Mouse (Mus musculus) olfactory bulb, adult 2 months (tissue): ENCODE results near the gene Gab3. TPM values are rescaled to one million over a fixed set of nuclear protein-coding genes. Genes with fewer than 3 reads are reported as not detected.

Source experiments
- H3K27ac ChIP-seq: fragments of 200-500 bp; 2 replicates; pipeline ENCODE4 v1.5.1; 2012; ENCODE audit warnings: low read depth, low read length; ENCODE audit not compliant: insufficient read depth
- H3K4me1 ChIP-seq: fragments of 200-500 bp; 2 replicates; pipeline ENCODE4 v1.6.1; 2012; ENCODE audit warnings: low read length; ENCODE audit not compliant: control insufficient read depth, insufficient read depth
- H3K4me3 ChIP-seq: fragments of 200-500 bp; 2 replicates; pipeline ENCODE4 v1.5.1; 2012; ENCODE audit warnings: mild to moderate bottlenecking, low read depth, low read length, moderate library complexity; ENCODE audit not compliant: insufficient read depth
- CTCF ChIP-seq: fragments of 200-500 bp; IDR thresholded peaks from 2 replicates; pipeline ENCODE4 v1.5.1; 2012; ENCODE audit warnings: low read depth, mild to moderate bottlenecking, low read length, moderate library complexity; ENCODE audit not compliant: insufficient read depth
- POLR2A ChIP-seq: fragments of 200-500 bp; IDR thresholded peaks from 2 replicates; pipeline ENCODE4 v1.6.1; 2012; ENCODE audit warnings: mild to moderate bottlenecking, low read depth, low read length, moderate library complexity; ENCODE audit not compliant: insufficient read depth
- WGBS: fragments of 180-500 bp; shearing (Covaris S2); methylation state at CpG from one replicate; pipeline ENCODE4 v1.1.7; 2018; 5-methylcytosine and 5-hydroxymethylcytosine counted together
- polyA plus RNA-seq: library from polyadenylated mRNA; stranded (reverse); fragments of >200 nt; gene quantifications from 2 replicates; pipeline ENCODE4 v1.2.4, GENCODE M21; 2012; ENCODE audit warnings: low replicate concordance; ENCODE audit not compliant: missing spikeins, insufficient read depth, insufficient read length

The Gab3 gene
- polyA plus RNA-seq, 1 experiment: not detected

- no peaks in the 10 kb centered on the region for H3K4me1 ChIP-seq
- H3K27ac ChIP-seq: 0 out of 2 replicates have a peak overlapping the region, but pooled peaks have one; percentile 54
- TF ChIP-seq CTCF (no peak), POLR2A (no peak)
- H3K4me3 ChIP-seq: peak overlapping the region; percentile 72
- 17% methylated on average over 23 of the region's 23 CpGs for WGBS
Measured at GRCm38 (mm10) chrX:75096163-75096770, 11.0 kb upstream of the Gab3 start.

DNA sequence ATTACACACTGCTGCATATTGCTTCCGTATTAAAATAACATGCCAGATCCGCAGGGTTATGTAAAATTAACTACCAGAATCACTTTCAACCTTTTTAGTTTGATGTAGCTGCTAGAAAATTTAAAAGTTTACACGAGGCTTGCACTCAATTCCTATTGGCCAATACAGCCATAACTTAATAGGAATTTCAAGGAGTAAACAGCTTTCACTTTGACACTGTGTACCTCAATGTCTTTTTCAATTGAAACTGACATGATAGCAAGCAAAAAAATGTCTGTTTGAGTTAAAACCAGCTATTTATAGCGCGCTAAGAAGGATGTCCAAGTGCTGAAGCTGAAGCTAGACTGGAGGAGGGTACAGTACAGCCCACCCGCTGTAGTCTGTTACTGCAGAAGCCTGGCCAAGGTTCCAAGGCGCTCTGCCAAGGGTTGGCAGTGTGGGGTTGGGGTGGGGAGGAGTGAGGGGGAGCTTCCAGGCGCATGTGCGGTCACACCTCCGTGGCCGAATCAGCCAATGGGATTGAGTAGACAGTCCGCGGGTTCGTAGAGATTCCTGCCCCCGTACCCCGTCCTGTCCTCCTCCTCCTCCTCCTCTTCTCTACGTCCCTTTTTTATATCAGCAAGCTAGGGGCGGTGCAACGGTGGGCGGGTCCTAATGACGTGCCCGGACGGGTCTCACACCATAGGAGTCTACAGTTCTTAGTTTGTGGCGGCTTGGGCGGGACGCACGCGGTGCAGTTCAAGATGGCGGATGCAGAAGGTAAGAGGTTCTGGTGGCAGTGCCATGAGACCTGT is 10.3 kb upstream of the Gab3 start, which contains the start of gene Dkc1:
TSS of gene Dkc1 (plus strand) at position 486 of the 794 bp plus-strand sequence.
- H3K4me3 ChIP-seq: peak within 1 kb of the TSS; percentile 72
- H3K4me1 ChIP-seq: no peaks in the 10 kb centered on the region
- WGBS: 21% methylated on average over 29 of the region's 29 CpGs
- TF ChIP-seq POLR2A (0 out of 2 replicates have a peak, but pooled peaks have one; percentile 23), CTCF (no peak)
- H3K27ac ChIP-seq: peak within 1 kb of the TSS; percentile 54; the same call in 1 of the 2 replicates

GRCm38 (mm10) chrX:75085654-75086053 is 396 bp upstream of the Gab3 start:
- no peak overlapping the region for H3K27ac ChIP-seq
- WGBS: 11% methylated on average over 1 of the region's 1 CpGs
- peaks cover 3% of the 10 kb centered on the region; the same call in 1 of the 2 replicates for H3K4me1 ChIP-seq
- H3K4me3 ChIP-seq: no peak overlapping the region
- TF ChIP-seq POLR2A: no peak
- no peak for TF ChIP-seq CTCF

DNA sequence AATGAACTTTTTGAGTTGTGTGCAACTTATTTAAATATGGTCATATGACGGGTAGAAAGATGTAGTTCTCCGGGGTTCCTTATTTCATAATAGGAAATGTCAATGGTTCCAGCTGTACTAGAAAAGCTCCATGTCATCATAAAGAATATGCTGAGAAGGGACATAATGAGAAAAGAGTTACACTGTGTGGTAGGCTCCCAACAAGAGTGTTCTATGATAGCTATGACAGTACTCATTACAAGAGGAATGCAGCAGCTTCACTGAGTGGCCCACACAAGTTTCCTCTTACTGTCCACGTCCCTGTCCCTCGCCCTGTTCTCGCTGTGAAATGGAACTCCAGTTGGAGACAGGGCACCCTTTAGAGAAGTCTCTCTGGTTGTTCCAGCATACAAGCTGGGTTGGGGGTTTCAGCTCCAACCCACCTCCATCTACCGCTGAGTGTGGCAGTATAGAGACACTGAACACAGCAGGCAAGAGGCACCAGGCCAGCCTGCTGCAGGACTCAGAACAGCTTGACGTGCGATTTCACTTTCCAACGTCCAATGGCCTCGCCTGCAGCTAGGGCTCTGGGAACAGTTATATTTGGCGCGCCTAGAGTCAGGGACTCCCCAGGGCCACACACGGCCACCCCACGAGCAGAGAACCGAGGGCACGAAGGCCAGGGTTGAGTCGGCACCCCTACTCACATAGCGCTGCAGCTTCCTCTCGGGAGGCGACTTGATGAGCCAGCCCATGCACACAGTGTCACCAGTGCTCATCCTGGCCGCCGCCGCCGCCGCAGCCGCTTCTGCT is 1.1 kb downstream of the Gab3 start:
- H3K27ac ChIP-seq: peak overlapping the region; percentile 33; the same call in 1 of the 2 replicates
- TF ChIP-seq CTCF (no peak), POLR2A (no peak)

DNA sequence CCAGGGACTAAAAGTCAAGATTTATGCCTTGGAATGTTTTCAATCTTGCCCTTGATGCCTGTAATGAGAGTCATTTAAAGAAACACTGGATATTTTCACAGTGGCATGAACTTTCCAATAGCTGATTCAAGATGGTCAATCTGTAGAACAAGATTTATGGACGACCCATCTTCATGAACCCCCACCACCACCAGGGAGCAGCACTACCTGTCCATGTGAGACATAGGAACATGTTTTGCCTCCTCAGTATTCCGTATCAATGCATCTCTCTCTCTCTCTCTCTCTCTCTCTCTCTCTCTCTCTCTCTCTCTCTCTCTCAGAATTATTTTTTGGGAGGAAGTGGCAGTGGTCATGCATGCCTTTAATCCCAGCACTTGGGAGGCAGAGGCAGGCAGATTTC is 2.9 kb downstream of the Gab3 start:
- peaks cover 3% of the 10 kb centered on the region; the same call in 1 of the 2 replicates for H3K4me1 ChIP-seq
- TF ChIP-seq POLR2A: no peak
- TF ChIP-seq CTCF: no peak
- WGBS: 78% methylated on average over 2 of the region's 2 CpGs
- H3K4me3 ChIP-seq: no peak overlapping the region
- no peak overlapping the region for H3K27ac ChIP-seq

More for the DNA sequence above, 1.1 kb downstream of the Gab3 start:
- WGBS: 25% methylated on average over 26 of the region's 26 CpGs
- Histone ChIP-seq H3K4me1 (peaks cover 3% of the 10 kb centered on the region; the same call in 1 of the 2 replicates), H3K4me3 (peak overlapping the region; percentile 70)

- H3K27ac ChIP-seq: no peak overlapping the region
- no peak overlapping the region for H3K4me3 ChIP-seq
- 85% methylated on average over 2 of the region's 2 CpGs for WGBS
- no peaks in the 10 kb centered on the region for H3K4me1 ChIP-seq
- TF ChIP-seq POLR2A (no peak), CTCF (no peak)
Measured at GRCm38 (mm10) chrX:75056120-75056775, 29.0 kb downstream of the Gab3 start.

GRCm38 (mm10) chrX:75046921-75047635 is 38.2 kb downstream of the Gab3 start:
- no peak overlapping the region for H3K4me3 ChIP-seq
- WGBS: 31% methylated on average over 3 of the region's 3 CpGs
- H3K4me1 ChIP-seq: no peaks in the 10 kb centered on the region
- TF ChIP-seq POLR2A (no peak), CTCF (no peak)
- H3K27ac ChIP-seq: no peak overlapping the region

- Histone ChIP-seq H3K4me1 (no peaks in the 10 kb centered on the region), H3K4me3 (no peak overlapping the region), H3K27ac (no peak overlapping the region)
- TF ChIP-seq POLR2A (no peak), CTCF (no peak)
- WGBS: 81% methylated on average over 1 of the region's 1 CpGs
Measured at GRCm38 (mm10) chrX:75045931-75046330, 39.3 kb downstream of the Gab3 start.
